Mouse (Mus musculus): ENCODE measurements at regions not wholly inside any gene's neighbourhood (a gene's known extent, or its start where the extent isn't known, plus 50 kb on each side); places are given as distances from the start of the nearest gene placed in this dataset.

- TF ChIP-seq USF1 (IDR thresholded peaks at IDR 0.05; ENCODE audit: low read depth) = no peak
- no peak for TF ChIP-seq POLR2A (IDR thresholded peaks at IDR 0.05; ENCODE audit: insufficient read length, low read depth)
These were observed 115.9 kb upstream of the Spata13 start for GRCm38 (mm10) chr14:60517891-60518290.

Measured in myocyte (in vitro differentiated cells).